Mouse (Mus musculus) adrenal gland, adult 18-20 months (tissue): ENCODE measurements around the gene Adamts5. TPM values are rescaled to one million over a fixed set of nuclear protein-coding genes. Genes with fewer than 3 reads are reported as not detected.

ENCODE experiments used
- DNase-seq, 2 experiments: peaks; one replicate each; pipeline ENCODE4 v3.0.0; 2021 to 2022; ENCODE audit warnings: low spot score in 2 of 2
- total RNA-seq, 2 experiments: library from RNA; stranded (reverse); gene quantifications; 1 replicate in 1 of 2; 2 replicates in 1 of 2; pipeline ENCODE4 v1.2.3; 2021

The Adamts5 gene
- total RNA-seq, 2 experiments from 2014 or later, result 7.4 to 11.6 TPM

DNA sequence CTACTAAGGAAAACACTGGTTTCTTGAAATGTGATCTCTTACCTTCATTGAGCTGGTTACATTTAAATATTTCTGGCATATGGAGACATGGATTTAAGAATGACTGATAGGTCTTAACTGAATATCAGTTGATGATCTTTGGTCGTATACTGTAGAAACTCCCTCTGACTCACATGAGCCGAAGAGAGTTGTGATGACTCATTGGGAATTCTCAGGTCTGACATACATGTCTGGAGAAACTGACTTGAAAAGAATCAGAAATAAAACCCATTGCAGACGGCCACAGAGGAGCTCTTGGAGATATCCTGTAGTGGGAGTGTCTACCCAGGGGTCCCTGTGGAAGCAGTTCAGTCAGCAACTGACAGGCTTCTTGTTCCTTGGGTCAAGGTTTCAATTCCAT is 74.6 kb downstream of the Adamts5 start:
- DNase-seq, result no peak

DNA sequence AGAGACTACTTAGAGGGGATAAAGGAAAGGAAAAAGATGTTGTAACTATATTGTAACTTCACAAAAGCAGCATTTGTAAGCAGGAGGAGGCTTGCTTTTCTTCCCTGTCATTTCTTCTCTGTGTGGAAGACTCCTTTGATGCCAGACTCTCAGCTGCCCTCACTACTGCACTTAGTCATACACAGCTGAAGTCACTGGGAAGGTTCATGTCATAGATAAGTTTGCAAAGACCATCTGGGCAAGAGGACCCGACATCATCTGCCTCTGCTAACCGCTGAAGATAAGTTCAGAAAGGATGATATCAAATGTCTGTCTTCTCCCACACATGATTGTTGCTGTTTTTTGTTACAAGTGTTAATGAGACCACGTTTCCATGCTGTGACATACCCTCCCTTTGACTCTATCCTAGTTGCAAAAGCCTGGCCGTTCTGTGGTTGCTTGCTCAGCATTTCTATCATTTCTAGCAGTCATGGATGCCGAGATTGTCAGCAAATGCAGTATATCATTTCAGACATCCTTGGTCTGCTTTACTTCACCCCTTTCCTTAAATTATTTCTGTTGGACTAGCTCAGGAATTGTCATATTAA is 79.2 kb downstream of the Adamts5 start:
- DNase-seq, result no peak

DNA sequence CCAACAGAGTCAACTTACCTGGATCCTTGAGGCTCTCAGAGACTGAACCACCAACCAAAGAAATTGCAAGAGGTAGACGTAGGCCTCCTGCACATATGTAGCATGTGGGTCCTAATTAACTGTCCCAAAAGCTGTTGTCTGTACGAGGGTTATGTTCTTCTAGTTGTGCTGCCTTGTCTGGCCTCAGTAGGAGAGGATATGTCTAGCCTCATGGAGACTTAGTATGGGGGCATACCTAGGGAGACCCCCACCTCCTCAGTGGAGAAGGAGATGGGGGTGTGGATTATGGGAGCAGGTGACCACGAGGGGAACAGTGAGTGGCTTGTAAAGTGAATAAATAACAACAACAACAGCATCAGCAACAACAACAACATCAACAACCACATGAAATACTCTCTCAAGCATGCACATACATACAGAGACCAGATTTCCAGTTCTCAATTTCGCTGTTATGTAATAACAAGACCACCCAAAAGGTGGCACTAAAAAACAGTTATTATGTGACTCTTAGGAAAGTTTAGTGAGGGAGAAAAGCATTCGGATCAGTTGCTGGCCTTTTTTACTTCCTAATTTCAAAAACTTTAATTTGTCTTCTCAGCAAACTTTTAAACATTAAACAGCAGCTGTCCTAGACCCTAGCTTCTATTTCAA is 81.7 kb downstream of the Adamts5 start:
- DNase-seq, result no peak

DNA sequence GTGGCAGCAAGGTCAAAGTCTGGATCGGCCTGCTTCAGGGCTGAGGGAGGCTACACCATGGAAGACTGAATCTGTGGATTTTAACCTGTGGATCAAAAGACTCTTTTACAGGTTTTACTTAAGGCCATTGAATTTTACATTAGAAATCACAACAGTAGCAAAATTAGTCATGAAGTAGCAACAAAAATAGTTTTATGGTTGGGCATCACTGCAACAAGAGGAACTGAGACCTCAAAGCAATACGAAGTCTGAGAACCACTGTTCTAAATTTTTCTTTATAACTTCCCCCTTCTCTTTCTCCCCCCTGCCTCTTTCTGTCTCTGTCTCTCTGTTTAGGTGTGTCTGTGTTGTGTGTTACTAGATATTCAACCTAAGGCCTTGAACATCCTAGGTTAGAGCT is 87.5 kb downstream of the Adamts5 start:
- no peak for DNase-seq

GRCm38 (mm10) chr16:85807626-85808025 is 94.0 kb downstream of the Adamts5 start:
- peak; percentile 44 to 57 for DNase-seq

- peak; percentile 35 to 46 for DNase-seq
Measured at GRCm38 (mm10) chr16:85807072-85807471, 94.6 kb downstream of the Adamts5 start.

Other genes with a start within 250 kb of the Adamts5 start
- 10 to 100 TPM; 28.1 to 67.9 TPM for gene Adamts1, start 98.7 kb downstream of the Adamts5 start, total RNA-seq